Mouse (Mus musculus) C2C12 (cell line): ENCODE measurements at regions not wholly inside any gene's neighbourhood (a gene's known extent, or its start where the extent isn't known, plus 50 kb on each side); places are given as distances from the start of the nearest gene placed in this dataset.

Experiments used
- CEBPB ChIP-seq: IDR thresholded peaks from one replicate; pipeline ENCODE4 v1.6.1; 2011; ENCODE audit warnings: low read depth, mild to moderate bottlenecking, control low read depth, moderate library complexity
- CTCF ChIP-seq: IDR thresholded peaks from one replicate; pipeline ENCODE4 v1.5.1; 2011; ENCODE audit not compliant: control insufficient read depth, insufficient read depth, insufficient read length
- FOSL1 ChIP-seq: IDR thresholded peaks from one replicate; pipeline ENCODE4 v1.8.0; 2011; ENCODE audit warnings: mild to moderate bottlenecking, low read length; ENCODE audit not compliant: poor library complexity, insufficient read depth, severe bottlenecking
- MYOD1 ChIP-seq: IDR thresholded peaks from one replicate; pipeline ENCODE4 v1.6.1; 2011; ENCODE audit warnings: low read depth; ENCODE audit not compliant: control insufficient read depth, insufficient read length
- USF1 ChIP-seq: IDR thresholded peaks from one replicate; pipeline ENCODE4 v1.6.1; 2011; ENCODE audit warnings: low read depth, mild to moderate bottlenecking, control low read depth, moderate library complexity

DNA sequence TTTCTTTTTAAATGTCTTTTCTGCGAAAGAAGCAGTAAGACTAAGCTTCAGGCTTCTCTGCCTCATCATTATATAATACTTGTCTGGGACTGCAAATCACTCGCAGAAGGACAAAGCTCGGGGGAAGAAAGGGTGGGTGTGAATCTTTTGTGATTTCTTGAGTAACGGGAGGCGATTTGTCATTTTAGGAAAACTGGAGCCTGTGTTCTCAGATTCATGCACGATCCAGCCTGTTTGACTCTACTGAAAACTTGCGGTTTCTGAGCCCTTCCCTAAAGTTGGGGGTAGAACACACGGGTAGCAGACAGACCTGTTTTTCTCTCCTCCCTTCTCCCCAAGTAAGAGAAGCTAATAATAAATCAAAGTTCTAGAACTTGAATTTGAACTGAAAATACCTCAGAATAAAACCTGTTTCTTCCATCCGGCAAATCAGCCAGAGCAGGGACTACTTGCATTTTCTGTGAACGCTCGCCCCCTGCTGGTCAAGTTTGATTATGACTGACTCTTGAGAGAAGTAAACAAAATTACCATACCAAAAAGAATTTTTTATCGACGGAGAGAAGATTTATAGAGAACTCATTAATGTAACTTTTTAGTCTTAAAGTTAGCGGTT lies 288.2 kb upstream of the Rps6ka3 start:
- TF ChIP-seq CTCF, result no peak
- no peak for TF ChIP-seq MYOD1
- no peak for TF ChIP-seq USF1
- TF ChIP-seq CEBPB, result no peak
- TF ChIP-seq FOSL1, result no peak
